Mouse (Mus musculus): ENCODE data around the gene Gm26741. TPM values are rescaled to one million over a fixed set of nuclear protein-coding genes. Genes with fewer than 3 reads are reported as not detected.

The Gm26741 gene
- polyA plus RNA-seq, 1 experiment from 2014 or later = not detected

- no peaks in the 10 kb centered on the region for H3K9me3 ChIP-seq (ENCODE audit: control insufficient read depth, low read length)
- no peaks in the 10 kb centered on the region for H3K36me3 ChIP-seq (ENCODE audit: control insufficient read depth, insufficient read depth, low read length)
- no peak overlapping the region for H3K27ac ChIP-seq (replicated peaks)
- ATAC-seq (ENCODE audit: low FRiP score, low TSS enrichment) (no peak), DNase-seq (ENCODE audit: low spot score) (no peak)
- TF ChIP-seq CTCF (IDR thresholded peaks at IDR 0.05; ENCODE audit: low read depth) = no peak
- TF ChIP-seq EP300 (optimal IDR thresholded peaks at IDR 0.05) = no peak
- no peaks in the 10 kb centered on the region for H3K4me1 ChIP-seq (replicated peaks; ENCODE audit: control insufficient read depth, insufficient read depth)
- no peaks in the 10 kb centered on the region for H3K27me3 ChIP-seq (ENCODE audit: control insufficient read depth, insufficient read depth, low read length)
- H3K4me3 ChIP-seq (ENCODE audit: low read depth, low read length) = no peak overlapping the region
- no peak overlapping the region for H3K4me2 ChIP-seq (replicated peaks; ENCODE audit: low read depth)
- H3K9ac ChIP-seq (ENCODE audit: low read length) = no peak overlapping the region
- WGBS = 70% methylated on average over 2 of the region's 2 CpGs
Measured at GRCm38 (mm10) chr10:52398715-52399114, 40.1 kb downstream of the Gm26741 start.

- Histone ChIP-seq H3K9ac (ENCODE audit: low read length) (no peak overlapping the region), H3K4me1 (replicated peaks; ENCODE audit: control insufficient read depth, insufficient read depth) (no peaks in the 10 kb centered on the region), H3K4me2 (replicated peaks; ENCODE audit: low read depth) (no peak overlapping the region), H3K9me3 (ENCODE audit: control insufficient read depth, low read length) (no peaks in the 10 kb centered on the region), H3K27ac (replicated peaks) (no peak overlapping the region), H3K4me3 (ENCODE audit: low read depth, low read length) (no peak overlapping the region), H3K36me3 (ENCODE audit: control insufficient read depth, insufficient read depth, low read length) (no peaks in the 10 kb centered on the region), H3K27me3 (ENCODE audit: control insufficient read depth, insufficient read depth, low read length) (no peaks in the 10 kb centered on the region)
- ATAC-seq (ENCODE audit: low FRiP score, low TSS enrichment) (no peak), DNase-seq (ENCODE audit: low spot score) (no peak)
- WGBS = 51% methylated on average over 3 of the region's 3 CpGs
- no peak for TF ChIP-seq CTCF (IDR thresholded peaks at IDR 0.05; ENCODE audit: low read depth)
- no peak for TF ChIP-seq EP300 (optimal IDR thresholded peaks at IDR 0.05)
Measured at GRCm38 (mm10) chr10:52399722-52400121, 41.2 kb downstream of the Gm26741 start.

GRCm38 (mm10) chr10:52405160-52405559, 46.6 kb downstream of the Gm26741 start:
- no peaks in the 10 kb centered on the region for H3K36me3 ChIP-seq (ENCODE audit: control insufficient read depth, insufficient read depth, low read length)
- DNase-seq (ENCODE audit: low spot score) (no peak), ATAC-seq (ENCODE audit: low FRiP score, low TSS enrichment) (no peak)
- H3K4me3 ChIP-seq (ENCODE audit: low read depth, low read length) = no peak overlapping the region
- no peak overlapping the region for H3K9ac ChIP-seq (ENCODE audit: low read length)
- no peak overlapping the region for H3K4me2 ChIP-seq (replicated peaks; ENCODE audit: low read depth)
- WGBS = 82% methylated on average over 13 of the region's 13 CpGs
- no peak overlapping the region for H3K27ac ChIP-seq (replicated peaks)
- no peaks in the 10 kb centered on the region for H3K27me3 ChIP-seq (ENCODE audit: control insufficient read depth, insufficient read depth, low read length)
- H3K4me1 ChIP-seq (replicated peaks; ENCODE audit: control insufficient read depth, insufficient read depth) = no peaks in the 10 kb centered on the region
- TF ChIP-seq EP300 (optimal IDR thresholded peaks at IDR 0.05) = no peak
- no peak for TF ChIP-seq CTCF (IDR thresholded peaks at IDR 0.05; ENCODE audit: low read depth)
- no peaks in the 10 kb centered on the region for H3K9me3 ChIP-seq (ENCODE audit: control insufficient read depth, low read length)

- no peak overlapping the region for H3K4me3 ChIP-seq (ENCODE audit: low read depth, low read length)
- no peak overlapping the region for H3K4me2 ChIP-seq (replicated peaks; ENCODE audit: low read depth)
- no peak overlapping the region for H3K27ac ChIP-seq (replicated peaks)
- no peak for TF ChIP-seq CTCF (IDR thresholded peaks at IDR 0.05; ENCODE audit: low read depth)
- TF ChIP-seq EP300 (optimal IDR thresholded peaks at IDR 0.05) = no peak
- ATAC-seq (ENCODE audit: low FRiP score, low TSS enrichment) = no peak
- no peak overlapping the region for H3K9ac ChIP-seq (ENCODE audit: low read length)
- no peaks in the 10 kb centered on the region for H3K36me3 ChIP-seq (ENCODE audit: control insufficient read depth, insufficient read depth, low read length)
- WGBS = 91% methylated on average over 2 of the region's 2 CpGs
- no peak for DNase-seq (ENCODE audit: low spot score)
- no peaks in the 10 kb centered on the region for H3K27me3 ChIP-seq (ENCODE audit: control insufficient read depth, insufficient read depth, low read length)
- H3K9me3 ChIP-seq (ENCODE audit: control insufficient read depth, low read length) = no peaks in the 10 kb centered on the region
- H3K4me1 ChIP-seq (replicated peaks; ENCODE audit: control insufficient read depth, insufficient read depth) = no peaks in the 10 kb centered on the region
Measured at GRCm38 (mm10) chr10:52407526-52407925, 49.0 kb downstream of the Gm26741 start.

Other genes with a start within 250 kb of the Gm26741 start
- gene Ros1, start 163.5 kb upstream of the Gm26741 start, polyA plus RNA-seq (2015; fragmentation: Nextera tagmentation; extraction: Ambion mirVana) = 0.10 and 0.13 TPM in 2 replicates
- gene Dcbld1, start 125.1 kb upstream of the Gm26741 start, polyA plus RNA-seq (2015; fragmentation: Nextera tagmentation; extraction: Ambion mirVana) = 16.6 and 18.6 TPM in 2 replicates
- gene Gopc, start 23.4 kb downstream of the Gm26741 start, polyA plus RNA-seq (2015; fragmentation: Nextera tagmentation; extraction: Ambion mirVana) = 11.9 and 12.0 TPM in 2 replicates
- 0.55 TPM in 1 of 2 replicates, not detected in the other for gene Nepn, start 30.2 kb downstream of the Gm26741 start, polyA plus RNA-seq (2015; fragmentation: Nextera tagmentation; extraction: Ambion mirVana)
- 10.1 and 10.4 TPM in 2 replicates for gene Nus1, start 58.8 kb downstream of the Gm26741 start, polyA plus RNA-seq (2015; fragmentation: Nextera tagmentation; extraction: Ambion mirVana)